Mouse (Mus musculus): Measurements from ENCODE around the gene Ftcd. TPM values are rescaled to one million over a fixed set of nuclear protein-coding genes. Genes with fewer than 3 reads are reported as not detected.

Gene Ftcd
- total RNA-seq (2017), result not detected in 3 replicates

GRCm38 (mm10) chr10:76575374-76575773 is at the start of gene Ftcd:
Gene Ftcd (plus strand): TSS chr10:76575648.
- no peak for ATAC-seq (replicated peaks; ENCODE audit: insufficient number of reproducible peaks, low FRiP score, low TSS enrichment, poor library complexity, severe bottlenecking)

- peak; percentile 35 for ATAC-seq (replicated peaks; ENCODE audit: insufficient number of reproducible peaks, low FRiP score, low TSS enrichment, poor library complexity, severe bottlenecking)
Observed at GRCm38 (mm10) chr10:76530922-76531321, 44.5 kb upstream of the Ftcd start.

- ATAC-seq (replicated peaks; ENCODE audit: insufficient number of reproducible peaks, low FRiP score, low TSS enrichment, poor library complexity, severe bottlenecking), result peak; percentile 88
Observed at GRCm38 (mm10) chr10:76531375-76531774, 44.1 kb upstream of the Ftcd start, which contains the start of gene Lss. Gene Lss (plus strand): TSS chr10:76531588.

GRCm38 (mm10) chr10:76531828-76532227 is 43.6 kb upstream of the Ftcd start:
- no peak; the same call in 1 of the 2 replicates for ATAC-seq (replicated peaks; ENCODE audit: insufficient number of reproducible peaks, low FRiP score, low TSS enrichment, poor library complexity, severe bottlenecking)

GRCm38 (mm10) chr10:76535526-76535925 is 39.9 kb upstream of the Ftcd start:
- no peak for ATAC-seq (replicated peaks; ENCODE audit: insufficient number of reproducible peaks, low FRiP score, low TSS enrichment, poor library complexity, severe bottlenecking)

- ATAC-seq (replicated peaks; ENCODE audit: insufficient number of reproducible peaks, low FRiP score, low TSS enrichment, poor library complexity, severe bottlenecking), result no peak
Observed at GRCm38 (mm10) chr10:76537619-76538018, 37.8 kb upstream of the Ftcd start.

- no peak for ATAC-seq (replicated peaks; ENCODE audit: insufficient number of reproducible peaks, low FRiP score, low TSS enrichment, poor library complexity, severe bottlenecking)
Observed at GRCm38 (mm10) chr10:76541336-76542085, 33.9 kb upstream of the Ftcd start.

GRCm38 (mm10) chr10:76542636-76543375 is 32.6 kb upstream of the Ftcd start:
- no peak; the same call in 1 of the 2 replicates for ATAC-seq (replicated peaks; ENCODE audit: insufficient number of reproducible peaks, low FRiP score, low TSS enrichment, poor library complexity, severe bottlenecking)

- ATAC-seq (replicated peaks; ENCODE audit: insufficient number of reproducible peaks, low FRiP score, low TSS enrichment, poor library complexity, severe bottlenecking), result no peak
Observed at GRCm38 (mm10) chr10:76546566-76546965, 28.9 kb upstream of the Ftcd start.

GRCm38 (mm10) chr10:76548218-76548617 is 27.2 kb upstream of the Ftcd start:
- ATAC-seq (replicated peaks; ENCODE audit: insufficient number of reproducible peaks, low FRiP score, low TSS enrichment, poor library complexity, severe bottlenecking), result no peak

GRCm38 (mm10) chr10:76550458-76550857 is 25.0 kb upstream of the Ftcd start:
- no peak for ATAC-seq (replicated peaks; ENCODE audit: insufficient number of reproducible peaks, low FRiP score, low TSS enrichment, poor library complexity, severe bottlenecking)

GRCm38 (mm10) chr10:76551556-76551955 is 23.9 kb upstream of the Ftcd start:
- no peak for ATAC-seq (replicated peaks; ENCODE audit: insufficient number of reproducible peaks, low FRiP score, low TSS enrichment, poor library complexity, severe bottlenecking)

- no peak for ATAC-seq (replicated peaks; ENCODE audit: insufficient number of reproducible peaks, low FRiP score, low TSS enrichment, poor library complexity, severe bottlenecking)
Observed at GRCm38 (mm10) chr10:76554061-76554460, 21.4 kb upstream of the Ftcd start.

GRCm38 (mm10) chr10:76561972-76562371 is 13.5 kb upstream of the Ftcd start, which contains the start of gene Spatc1l:
Gene Spatc1l (plus strand): TSS chr10:76562272.
- ATAC-seq (replicated peaks; ENCODE audit: insufficient number of reproducible peaks, low FRiP score, low TSS enrichment, poor library complexity, severe bottlenecking), result no peak

GRCm38 (mm10) chr10:76569996-76570685 is 5.3 kb upstream of the Ftcd start:
- no peak for ATAC-seq (replicated peaks; ENCODE audit: insufficient number of reproducible peaks, low FRiP score, low TSS enrichment, poor library complexity, severe bottlenecking)

GRCm38 (mm10) chr10:76571070-76571469 is 4.4 kb upstream of the Ftcd start:
- no peak for ATAC-seq (replicated peaks; ENCODE audit: insufficient number of reproducible peaks, low FRiP score, low TSS enrichment, poor library complexity, severe bottlenecking)

- no peak for ATAC-seq (replicated peaks; ENCODE audit: insufficient number of reproducible peaks, low FRiP score, low TSS enrichment, poor library complexity, severe bottlenecking)
Observed at GRCm38 (mm10) chr10:76572151-76572550, 3.3 kb upstream of the Ftcd start.

GRCm38 (mm10) chr10:76576920-76577319 is 1.5 kb downstream of the Ftcd start:
- ATAC-seq (replicated peaks; ENCODE audit: insufficient number of reproducible peaks, low FRiP score, low TSS enrichment, poor library complexity, severe bottlenecking), result no peak

GRCm38 (mm10) chr10:76584138-76584537 is 8.7 kb downstream of the Ftcd start:
- ATAC-seq (replicated peaks; ENCODE audit: insufficient number of reproducible peaks, low FRiP score, low TSS enrichment, poor library complexity, severe bottlenecking), result no peak

Data from monocyte, adult 5-6 weeks (primary cell).